ENCODE assay signal across 16 mouse cellular contexts in the genomic region with DNA sequence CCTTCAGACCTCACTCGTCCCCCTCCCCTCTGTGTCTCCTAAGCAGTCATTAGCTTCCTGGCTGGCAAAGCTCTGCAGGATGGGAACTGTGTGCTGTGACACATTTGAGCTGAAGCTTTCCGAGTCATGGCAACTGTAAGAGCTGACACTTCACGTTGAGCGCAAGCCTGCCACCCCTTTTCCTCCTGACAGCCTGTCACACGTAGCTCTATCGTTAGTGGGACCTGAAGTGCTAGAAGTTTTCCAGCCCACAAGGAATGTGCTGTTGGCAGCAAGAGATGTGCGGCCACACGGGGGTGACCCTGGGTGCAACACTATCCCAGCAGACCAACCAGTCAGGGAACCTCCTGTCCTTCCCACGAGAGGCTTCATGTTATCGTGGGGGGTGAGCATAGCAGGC. TPM values are rescaled to one million over a fixed set of nuclear protein-coding genes. Genes with fewer than 3 reads are reported as not detected.
A peak's percentile ranks its signal among the peaks of the same experiment; 100 is the strongest.
DNase-seq lines count a peak whose midpoint lies in the region; ATAC-seq and TF ChIP-seq lines count a peak whose summit lies in the region.
"Had no signal": no experiment of that assay in that cellular context is flagged by ENCODE, and none has a peak within 500 bp of the region (broad histone marks: within the 10 kb centered on the region; RNA-seq: fewer than 3 reads in every experiment).

No protein-coding gene starts in this region.

- H3K27me3 ChIP-seq in heart, adult 2 months (ENCODE audit: control insufficient read depth, insufficient read depth, low read length): no peaks in the 10 kb centered on the region
- no peaks in the 10 kb centered on the region for H3K27me3 ChIP-seq in heart, embryonic 14.5 days (ENCODE audit: control insufficient read depth, insufficient read depth, low read length)
- H3K27me3 ChIP-seq in forebrain, embryonic 13.5 days: no peaks in the 10 kb centered on the region
- H3K27me3 ChIP-seq: embryonic facial prominence, embryonic 15.5 days; forebrain, embryonic 15.5 days had no signal

- H3K36me3 ChIP-seq in heart, adult 2 months (ENCODE audit: control insufficient read depth, insufficient read depth, low read length): no peaks in the 10 kb centered on the region
- no peaks in the 10 kb centered on the region for H3K36me3 ChIP-seq in heart, embryonic 14.5 days (ENCODE audit: control insufficient read depth, insufficient read depth, low read length)
- no peaks in the 10 kb centered on the region for H3K36me3 ChIP-seq in forebrain, embryonic 13.5 days (ENCODE audit: poor library complexity, severe bottlenecking)
- H3K36me3 ChIP-seq: embryonic facial prominence, embryonic 15.5 days; forebrain, embryonic 15.5 days; midbrain, embryonic 12.5 days had no signal

- H3K9ac ChIP-seq in heart, adult 2 months (ENCODE audit: low read depth, low read length): no peak overlapping the region
- H3K9ac ChIP-seq in heart, embryonic 14.5 days (ENCODE audit: low read length): no peak overlapping the region
- H3K9ac ChIP-seq in forebrain, embryonic 13.5 days: no peak overlapping the region
- H3K9ac ChIP-seq: embryonic facial prominence, embryonic 15.5 days; forebrain, embryonic 15.5 days; hindbrain, embryonic 14.5 days; midbrain, embryonic 12.5 days had no signal

- TF ChIP-seq CTCF in heart, adult 2 months (IDR thresholded peaks at IDR 0.05): peak; percentile 6; the same call in 1 of the 2 replicates

- ATAC-seq in heart, embryonic 14.5 days (ENCODE audit: insufficient number of reproducible peaks, insufficient read depth, low FRiP score, low read depth): peak; percentile 52; the same call in 1 of the 2 replicates
- no peak for ATAC-seq in forebrain, embryonic 13.5 days
- ATAC-seq: forebrain, embryonic 15.5 days; intestine, postnatal 0 days had no signal

- DNase-seq in heart, adult 2 months: no peak
- no peak for DNase-seq in heart, postnatal 36 days
- DNase-seq in right cerebral cortex, postnatal 10 days (ENCODE audit: low spot score in 2 of 2): peak; percentile 31 to 39
- DNase-seq in right cerebral cortex, postnatal 36 days (ENCODE audit: low spot score in 2 of 2): no peak
- DNase-seq in cerebellum, postnatal 36 days: no peak
- DNase-seq: cerebellum, adult 11-12 months; gastrocnemius, postnatal 36 days; kidney, postnatal 14 days had no signal

- H3K27ac ChIP-seq in heart, adult 2 months: no peak overlapping the region
- H3K27ac ChIP-seq in heart, embryonic 14.5 days (replicated peaks in 1 of 2; ENCODE audit: control insufficient read depth in 1 of 2, insufficient read depth in 1 of 2, low read depth in 2 of 2, low read length in 2 of 2): peak overlapping the region; percentile 21 to 38; a peak in 2 of 4 replicates
- H3K27ac ChIP-seq in forebrain, embryonic 13.5 days: no peak overlapping the region
- H3K27ac ChIP-seq: forebrain, embryonic 15.5 days; hindbrain, embryonic 14.5 days; midbrain, embryonic 12.5 days had no signal

- H3K4me1 ChIP-seq in heart, adult 2 months (ENCODE audit: control insufficient read depth, insufficient read depth, low read length): 0 out of 2 replicates have a peak, but pooled peaks cover 2% of the 10 kb centered on the region
- H3K4me1 ChIP-seq in heart, embryonic 14.5 days (ENCODE audit: control insufficient read depth in 2 of 2, insufficient read depth in 2 of 2, low read length in 2 of 2): peaks cover 9 to 13% of the 10 kb centered on the region in 2 experiments
- peaks cover 9% of the 10 kb centered on the region; the same call in 1 of the 2 replicates for H3K4me1 ChIP-seq in forebrain, embryonic 13.5 days

- H3K79me2 ChIP-seq in heart, adult 2 months (replicated peaks; ENCODE audit: control insufficient read depth, insufficient read depth, low read length): no peaks in the 10 kb centered on the region

- TF ChIP-seq POLR2A in heart, adult 2 months (IDR thresholded peaks at IDR 0.05; ENCODE audit: insufficient read depth, low read depth, low read length): no peak

- H3K4me3 ChIP-seq in heart, adult 2 months: no peak overlapping the region
- no peak overlapping the region for H3K4me3 ChIP-seq in heart, embryonic 14.5 days (ENCODE audit: control insufficient read depth in 1 of 2, insufficient read depth in 1 of 2, low read depth in 1 of 2, low read length in 2 of 2)
- H3K4me3 ChIP-seq in forebrain, embryonic 13.5 days: no peak overlapping the region
- H3K4me3 ChIP-seq: embryonic facial prominence, embryonic 15.5 days; forebrain, embryonic 15.5 days; midbrain, embryonic 12.5 days; myocyte had no signal

- H3K4me2 ChIP-seq in heart, embryonic 14.5 days (ENCODE audit: low read length): peak overlapping the region; percentile 3
- no peak overlapping the region for H3K4me2 ChIP-seq in forebrain, embryonic 13.5 days
- H3K4me2 ChIP-seq: embryonic facial prominence, embryonic 15.5 days; forebrain, embryonic 15.5 days; hindbrain, embryonic 14.5 days; midbrain, embryonic 12.5 days had no signal

- intact Hi-C loops in heart, adult 2 months (cut with DNase I): no loop called here
- intact Hi-C loops in heart, postnatal 36 days (cut with DNase I): no loop called here

- WGBS in heart, adult 2 months: 35% methylated on average over 10 of the region's 10 CpGs
- 17% methylated on average over 10 of the region's 10 CpGs for WGBS in heart, embryonic 14.5 days
- 76% methylated on average over 10 of the region's 10 CpGs for WGBS in forebrain, embryonic 13.5 days

- H3K9me3 ChIP-seq in heart, embryonic 14.5 days (ENCODE audit: control insufficient read depth, low read length): no peaks in the 10 kb centered on the region
- no peaks in the 10 kb centered on the region for H3K9me3 ChIP-seq in forebrain, embryonic 13.5 days (replicated peaks)
- H3K9me3 ChIP-seq: embryonic facial prominence, embryonic 15.5 days; forebrain, embryonic 15.5 days; midbrain, embryonic 12.5 days had no signal

- no peak for TF ChIP-seq EP300 in heart, adult 2 months (IDR thresholded peaks at IDR 0.05; ENCODE audit: insufficient read depth, low read depth, low read length)

RNA-seq across cellular contexts. Expression of a gene that starts 51.3 kb away (rescaled TPM):
- 1 to 10 TPM; 3.6 to 3.7 TPM for total RNA-seq in heart, adult 2 months (2021)
- polyA plus RNA-seq in heart, adult 2 months (2012; rRNA removed): 3.7 and 3.8 TPM in 2 replicates
- total RNA-seq in heart, postnatal 36 days (2021): 1 to 10 TPM; 3.4 to 3.7 TPM
- polyA plus RNA-seq in heart, embryonic 14.5 days (2014; fragmentation: Nextera tagmentation; extraction: Ambion mirVana): 7.5 and 8.1 TPM in 2 replicates
- 1.6 and 1.9 TPM in 2 replicates for polyA plus RNA-seq in forebrain, embryonic 13.5 days (2015; fragmentation: Nextera tagmentation; extraction: Ambion mirVana)

Comparison
In these comparisons a context has a peak if more than half of its experiments do, and no peak if none do; other contexts are left out.
1. DNase-seq: peak in right cerebral cortex, postnatal 10 days (2 of 2); none in heart, adult 2 months (0 of 2), heart, postnatal 36 days (0 of 2), right cerebral cortex, postnatal 36 days (0 of 2) and cerebellum, postnatal 36 days (0 of 2).
2. H3K27ac ChIP-seq: peak in heart, embryonic 14.5 days (2 of 2); none in heart, adult 2 months (single experiment) and forebrain, embryonic 13.5 days (single experiment).